Mouse (Mus musculus): ENCODE measurements around the gene Zfp87. TPM values are rescaled to one million over a fixed set of nuclear protein-coding genes. Genes with fewer than 3 reads are reported as not detected.
A peak's percentile ranks its signal among the peaks of the same experiment; 100 is the strongest.

Gene Zfp87
- polyA plus RNA-seq (2015; fragmentation: Nextera tagmentation; extraction: Ambion mirVana): 23.2 and 23.9 TPM in 2 replicates

- peak within 1 kb of the TSS; percentile 89 for H3K4me2 ChIP-seq (replicated peaks; ENCODE audit: low read depth)
- H3K4me3 ChIP-seq (ENCODE audit: low read depth, low read length): peak within 1 kb of the TSS; percentile 82
- no peaks in the 10 kb centered on the region for H3K27me3 ChIP-seq (replicated peaks; ENCODE audit: control insufficient read depth, insufficient read depth, low read length)
- no peak for TF ChIP-seq CTCF (IDR thresholded peaks at IDR 0.05; ENCODE audit: low read depth)
- peaks cover 7% of the 10 kb centered on the region for H3K4me1 ChIP-seq (replicated peaks; ENCODE audit: control insufficient read depth, insufficient read depth, low read length)
- H3K27ac ChIP-seq (ENCODE audit: low read depth, low read length): peak within 1 kb of the TSS; percentile 61
- no peaks in the 10 kb centered on the region for H3K36me3 ChIP-seq (ENCODE audit: control insufficient read depth, insufficient read depth)
- no peaks in the 10 kb centered on the region for H3K9me3 ChIP-seq (ENCODE audit: control insufficient read depth)
- peak within 1 kb of the TSS; percentile 71 for H3K9ac ChIP-seq (ENCODE audit: low read depth, low read length)
- peak; percentile 99 for ATAC-seq
- WGBS: under 1% methylated on average over 27 of the region's 27 CpGs
Observed at GRCm38 (mm10) chr13:67525753-67526410, at the start of gene Zfp87, which contains the start of gene Gm26965. Zfp87 (minus strand) TSS chr13:67526177. Gm26965 (minus strand) TSS chr13:67526151.

- Histone ChIP-seq H3K9me3 (ENCODE audit: control insufficient read depth) (no peaks in the 10 kb centered on the region), H3K9ac (ENCODE audit: low read depth, low read length) (no peak overlapping the region), H3K4me3 (ENCODE audit: low read depth, low read length) (no peak overlapping the region), H3K4me1 (replicated peaks; ENCODE audit: control insufficient read depth, insufficient read depth, low read length) (no peaks in the 10 kb centered on the region), H3K36me3 (ENCODE audit: control insufficient read depth, insufficient read depth) (no peaks in the 10 kb centered on the region), H3K27ac (ENCODE audit: low read depth, low read length) (no peak overlapping the region), H3K4me2 (replicated peaks; ENCODE audit: low read depth) (no peak overlapping the region), H3K27me3 (replicated peaks; ENCODE audit: control insufficient read depth, insufficient read depth, low read length) (no peaks in the 10 kb centered on the region)
- 69% methylated on average over 5 of the region's 5 CpGs for WGBS
- ATAC-seq: no peak
- no peak for TF ChIP-seq CTCF (IDR thresholded peaks at IDR 0.05; ENCODE audit: low read depth)
Observed at GRCm38 (mm10) chr13:67572591-67573189, 46.7 kb upstream of the Zfp87 start.

GRCm38 (mm10) chr13:67553730-67554129, 27.8 kb upstream of the Zfp87 start, which contains the start of gene Zfp748:
Zfp748 (minus strand) TSS chr13:67553830.
- H3K4me2 ChIP-seq (replicated peaks; ENCODE audit: low read depth): peak within 1 kb of the TSS; percentile 73
- WGBS: 77% methylated on average over 4 of the region's 4 CpGs
- no peaks in the 10 kb centered on the region for H3K36me3 ChIP-seq (ENCODE audit: control insufficient read depth, insufficient read depth)
- TF ChIP-seq CTCF (IDR thresholded peaks at IDR 0.05; ENCODE audit: low read depth): no peak
- H3K27me3 ChIP-seq (replicated peaks; ENCODE audit: control insufficient read depth, insufficient read depth, low read length): no peaks in the 10 kb centered on the region
- H3K27ac ChIP-seq (ENCODE audit: low read depth, low read length): peak within 1 kb of the TSS; percentile 93
- peaks cover 9% of the 10 kb centered on the region for H3K4me1 ChIP-seq (replicated peaks; ENCODE audit: control insufficient read depth, insufficient read depth, low read length)
- H3K9me3 ChIP-seq (ENCODE audit: control insufficient read depth): no peaks in the 10 kb centered on the region
- H3K9ac ChIP-seq (ENCODE audit: low read depth, low read length): peak within 1 kb of the TSS; percentile 88
- peak within 1 kb of the TSS; percentile 89 for H3K4me3 ChIP-seq (ENCODE audit: low read depth, low read length)
- ATAC-seq: no peak

GRCm38 (mm10) chr13:67552505-67553346, 26.7 kb upstream of the Zfp87 start:
- peak; percentile 100 for ATAC-seq
- H3K36me3 ChIP-seq (ENCODE audit: control insufficient read depth, insufficient read depth): no peaks in the 10 kb centered on the region
- H3K4me2 ChIP-seq (replicated peaks; ENCODE audit: low read depth): peak overlapping the region; percentile 73
- TF ChIP-seq CTCF (IDR thresholded peaks at IDR 0.05; ENCODE audit: low read depth): no peak
- no peaks in the 10 kb centered on the region for H3K27me3 ChIP-seq (replicated peaks; ENCODE audit: control insufficient read depth, insufficient read depth, low read length)
- H3K4me1 ChIP-seq (replicated peaks; ENCODE audit: control insufficient read depth, insufficient read depth, low read length): peaks cover 9% of the 10 kb centered on the region
- H3K27ac ChIP-seq (ENCODE audit: low read depth, low read length): peak overlapping the region; percentile 93
- under 1% methylated on average over 44 of the region's 44 CpGs for WGBS
- peak overlapping the region; percentile 89 for H3K4me3 ChIP-seq (ENCODE audit: low read depth, low read length)
- H3K9ac ChIP-seq (ENCODE audit: low read depth, low read length): peak overlapping the region; percentile 88
- no peaks in the 10 kb centered on the region for H3K9me3 ChIP-seq (ENCODE audit: control insufficient read depth)

GRCm38 (mm10) chr13:67545941-67546340, 20.0 kb upstream of the Zfp87 start:
- H3K27ac ChIP-seq (ENCODE audit: low read depth, low read length): no peak overlapping the region
- no peak overlapping the region for H3K4me3 ChIP-seq (ENCODE audit: low read depth, low read length)
- 90% methylated on average over 1 of the region's 1 CpGs for WGBS
- peaks cover 25% of the 10 kb centered on the region for H3K36me3 ChIP-seq (ENCODE audit: control insufficient read depth, insufficient read depth)
- H3K9ac ChIP-seq (ENCODE audit: low read depth, low read length): no peak overlapping the region
- TF ChIP-seq CTCF (IDR thresholded peaks at IDR 0.05; ENCODE audit: low read depth): no peak
- H3K9me3 ChIP-seq (ENCODE audit: control insufficient read depth): no peaks in the 10 kb centered on the region
- ATAC-seq: no peak
- H3K4me2 ChIP-seq (replicated peaks; ENCODE audit: low read depth): no peak overlapping the region
- no peaks in the 10 kb centered on the region for H3K27me3 ChIP-seq (replicated peaks; ENCODE audit: control insufficient read depth, insufficient read depth, low read length)
- no peaks in the 10 kb centered on the region for H3K4me1 ChIP-seq (replicated peaks; ENCODE audit: control insufficient read depth, insufficient read depth, low read length)
